Mouse (Mus musculus) mouse embryonic stem cell (cell line): ENCODE measurements around the gene Ezr.
"Not testable (repeated sequence)": the region's sequence is repeated elsewhere in the genome, so short reads cannot be mapped to it uniquely, and the experiment has no call there.

Experiments
- in situ Hi-C, 2 experiments: fragments of 300-500 bp; cut with MboI; formaldehyde crosslinking; loops; 1 replicate in 1 of 2; 3 replicates in 1 of 2; pipeline ENCODE4 v1.14.3; 2019 to 2020; ENCODE audit warnings: low sequenced_read_pairs in 2 of 2, low pct_unique_long_range_greater_than_20kb in 1 of 2, mixed read lengths in 1 of 2; ENCODE audit not compliant: unreplicated experiment in 1 of 2

Gene Ezr

GRCm38 (mm10) chr17:6736306-6737272, 46.0 kb downstream of the Ezr start:
- in situ Hi-C loops: no loop called here

GRCm38 (mm10) chr17:6734746-6735441, 47.7 kb downstream of the Ezr start:
- in situ Hi-C loops: no loop called here

DNA sequence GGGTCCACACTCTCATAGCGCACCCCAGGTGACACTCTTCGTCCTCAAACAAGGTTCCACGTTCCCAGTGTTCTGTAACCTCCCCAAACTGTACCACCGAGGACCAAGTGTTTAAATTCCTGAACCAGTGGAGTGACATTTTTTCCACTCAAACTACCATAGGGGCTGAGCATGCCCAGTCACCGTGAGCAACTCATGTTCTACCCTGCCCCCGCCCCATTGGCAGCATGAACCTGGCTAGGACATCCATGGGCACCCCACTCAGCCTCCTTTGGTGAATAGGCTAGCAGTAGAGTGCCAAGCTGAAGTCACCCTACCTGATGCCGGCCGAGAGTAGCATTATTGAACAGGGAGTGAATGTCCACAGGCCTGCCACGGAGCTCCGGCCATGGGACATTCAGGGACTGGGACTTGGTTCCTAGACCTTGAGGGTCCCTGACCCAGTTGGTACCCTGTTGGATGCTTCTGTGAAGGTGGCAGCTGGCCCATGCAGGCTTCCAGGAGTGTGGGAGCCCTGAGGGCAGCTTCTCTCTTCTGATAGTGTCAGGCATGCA, 49.2 kb downstream of the Ezr start:
- in situ Hi-C loops: no loop called here

DNA sequence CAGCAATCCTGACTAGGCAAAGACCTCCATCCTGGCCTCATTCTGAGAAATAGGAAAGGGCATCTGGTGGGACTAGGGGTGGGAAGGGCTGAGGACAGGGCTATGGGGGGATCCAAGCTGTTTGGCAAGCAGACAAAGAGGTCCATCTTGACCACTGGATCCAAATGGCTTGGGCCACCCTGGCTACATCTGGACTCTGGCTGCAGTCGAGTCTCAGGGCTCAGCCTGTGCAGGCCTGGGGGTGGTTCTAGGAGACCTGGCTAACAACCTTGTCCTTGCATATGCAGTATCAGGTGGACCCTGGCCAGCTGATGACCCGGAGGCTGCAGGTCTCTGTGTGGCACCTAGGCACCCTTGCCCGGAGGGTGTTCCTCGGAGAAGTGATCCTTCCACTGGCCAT, 49.9 kb downstream of the Ezr start:
- in situ Hi-C loops: no loop called here

- in situ Hi-C loops: no loop called here
These were observed 51.0 kb downstream of the Ezr start for GRCm38 (mm10) chr17:6731634-6732033.

DNA sequence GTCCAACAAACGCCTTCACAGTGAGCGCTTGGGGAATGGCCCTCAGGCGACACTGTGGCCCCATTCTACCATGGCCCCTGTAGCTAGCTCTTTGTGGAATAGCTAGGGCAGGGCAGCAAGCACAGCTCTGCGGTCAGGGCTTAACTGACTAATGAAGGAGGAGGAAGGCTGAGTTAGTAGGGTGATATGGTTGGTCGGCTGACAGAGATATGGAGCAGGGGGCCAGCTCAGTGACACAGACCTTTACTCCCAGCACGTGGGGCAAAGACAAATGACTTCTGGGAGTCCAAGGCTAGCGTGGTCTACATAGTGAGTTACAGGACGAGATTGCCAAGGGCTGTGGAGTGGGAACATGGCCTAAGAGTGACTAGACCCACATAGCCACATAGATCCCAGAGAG, 51.5 kb downstream of the Ezr start:
- in situ Hi-C loops: no loop called here

DNA sequence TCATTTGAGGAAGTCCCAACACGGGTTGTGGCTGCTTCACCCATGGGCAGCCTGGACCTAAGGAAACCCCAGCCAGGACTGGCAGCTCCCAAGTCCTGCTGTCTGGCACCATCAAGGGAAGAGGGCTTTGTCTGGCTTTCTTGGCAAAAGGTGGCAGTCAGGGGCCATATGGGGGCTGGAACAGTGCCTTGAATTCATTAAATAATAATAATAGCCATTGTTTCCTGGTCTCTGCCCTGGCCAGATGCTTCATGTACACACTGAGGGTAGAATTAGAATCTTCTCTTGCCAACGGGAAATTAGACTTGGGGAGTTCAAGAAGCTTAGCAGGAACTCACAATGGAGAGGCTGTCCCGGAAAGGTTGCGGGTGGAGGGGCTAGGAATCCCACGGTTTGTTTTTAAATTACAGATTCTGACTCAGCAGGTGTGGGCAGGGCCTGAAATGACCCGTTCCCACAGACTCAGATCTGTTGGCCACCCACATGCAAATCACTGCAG, 53.3 kb downstream of the Ezr start:
- in situ Hi-C loops: no loop called here

GRCm38 (mm10) chr17:6727996-6728610, 54.5 kb downstream of the Ezr start:
- in situ Hi-C loops: no loop called here

DNA sequence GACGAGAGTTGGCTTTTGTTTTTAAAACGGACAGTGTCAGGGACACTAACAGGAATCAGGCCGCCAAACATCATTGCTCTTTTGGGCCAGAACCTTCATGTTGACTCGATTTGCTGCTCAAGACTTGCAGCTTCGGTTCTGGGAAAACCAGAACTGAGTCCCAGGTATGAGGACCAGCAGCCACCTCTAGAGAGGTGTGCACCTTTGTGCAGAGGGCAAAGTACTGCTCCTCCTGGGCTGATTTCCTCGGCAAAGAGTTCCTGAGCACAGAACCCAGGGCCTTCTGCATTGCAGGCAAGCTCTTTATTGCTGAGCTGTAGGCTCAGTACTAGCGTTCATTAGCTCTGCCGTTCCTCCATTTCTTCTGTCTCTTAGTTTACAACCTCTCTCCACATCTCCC, 68.6 kb downstream of the Ezr start:
- in situ Hi-C loops: not testable (repeated sequence)

- in situ Hi-C loops: not testable (repeated sequence)
These were observed 69.1 kb downstream of the Ezr start for GRCm38 (mm10) chr17:6713483-6713882.

DNA sequence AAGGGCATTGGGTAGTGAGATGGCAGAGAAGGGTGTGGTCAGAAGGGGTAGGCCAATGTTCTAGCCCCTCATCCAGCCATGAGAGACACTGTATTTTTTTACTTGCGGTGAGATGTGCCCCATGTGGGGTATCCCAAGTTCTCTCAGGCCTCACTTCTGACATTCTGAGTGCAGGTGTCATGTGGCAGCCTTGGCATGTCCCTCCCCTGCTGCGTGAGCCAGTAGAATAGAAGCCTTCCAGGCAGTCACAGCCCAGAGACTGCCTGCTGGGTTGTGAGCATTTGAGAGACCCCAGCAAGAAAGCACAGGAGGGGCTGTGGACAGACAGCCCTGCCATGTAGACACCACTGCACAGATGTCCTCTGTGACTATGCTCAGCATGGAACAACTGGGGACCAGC, 74.4 kb downstream of the Ezr start:
- in situ Hi-C loops: not testable (repeated sequence)

- in situ Hi-C loops: not testable (repeated sequence)
These were observed 75.2 kb downstream of the Ezr start for GRCm38 (mm10) chr17:6707422-6707821.

GRCm38 (mm10) chr17:6706448-6706847, 76.1 kb downstream of the Ezr start:
- in situ Hi-C loops: not testable (repeated sequence)

DNA sequence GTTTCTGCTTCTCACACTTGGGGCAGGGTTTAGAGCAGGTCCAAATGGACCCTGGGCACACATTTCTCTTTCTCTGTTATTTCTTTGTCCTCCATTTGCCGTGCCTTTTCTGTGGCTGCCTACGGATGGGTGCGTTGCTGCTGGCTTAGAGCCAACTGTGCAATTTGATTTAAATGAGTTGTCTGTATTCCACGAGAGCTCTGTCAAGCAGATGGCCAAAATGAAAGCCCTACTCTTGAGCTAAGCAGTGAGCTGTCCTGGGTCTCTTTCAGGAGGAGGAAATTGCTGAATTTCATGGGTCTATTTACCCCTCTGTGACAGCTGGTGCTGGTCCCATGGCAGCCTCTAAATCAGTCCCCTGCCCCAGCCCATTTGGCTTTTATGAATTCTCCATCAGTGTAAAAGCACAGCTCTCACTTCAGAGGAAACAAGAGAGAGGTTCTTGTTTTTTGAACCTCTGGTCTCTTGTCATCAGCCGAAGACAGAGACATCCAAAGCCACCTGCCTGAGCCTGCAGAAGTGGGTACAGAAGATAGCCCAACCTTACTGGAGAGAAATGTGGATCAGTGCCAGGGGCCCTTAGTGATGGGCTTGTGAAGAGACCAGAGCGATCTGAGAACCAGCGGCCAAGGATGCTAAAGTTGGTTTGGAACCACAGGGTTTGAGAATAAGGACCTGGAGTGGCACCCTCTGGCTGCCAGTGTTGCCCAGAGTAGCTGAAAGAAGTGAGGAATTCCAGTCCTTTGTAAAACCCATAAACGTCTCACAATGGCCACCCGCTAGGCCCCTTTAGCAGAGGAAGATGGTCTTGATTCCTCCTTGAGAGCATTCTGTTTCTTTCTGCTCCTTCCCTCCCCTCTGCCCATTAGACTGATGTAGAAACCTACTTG, 79.0 kb downstream of the Ezr start:
- in situ Hi-C loops: not testable (repeated sequence)

DNA sequence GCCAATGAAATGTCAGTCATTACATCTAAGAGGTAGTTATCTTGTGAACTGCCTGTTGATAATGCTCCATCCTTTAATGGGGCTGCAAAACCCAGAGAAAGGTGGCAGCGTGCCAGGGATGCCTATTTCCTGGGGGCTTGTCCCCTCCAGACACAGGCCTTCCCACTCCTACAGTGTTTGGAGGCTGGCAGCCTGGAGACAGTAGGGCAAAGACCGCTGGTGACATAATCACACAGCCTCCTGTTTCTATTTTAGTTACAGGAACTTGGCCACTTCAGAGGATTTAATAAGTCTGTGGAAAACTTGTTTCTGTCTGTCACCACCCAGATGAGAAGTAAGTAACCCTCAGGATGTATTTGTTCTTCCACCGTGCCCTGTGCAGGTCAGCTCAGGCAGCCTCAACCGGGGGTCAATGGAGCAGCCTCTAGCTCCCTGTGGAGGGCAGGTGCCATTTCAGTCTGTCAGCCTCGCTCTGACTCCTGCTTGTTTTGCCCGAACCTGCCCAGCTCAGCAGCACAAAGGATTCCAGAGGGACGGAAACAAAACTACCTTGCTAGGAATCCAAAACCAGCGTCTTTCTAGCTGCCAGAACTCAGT, 79.9 kb downstream of the Ezr start:
- in situ Hi-C loops: not testable (repeated sequence)

GRCm38 (mm10) chr17:6700077-6700476, 82.5 kb downstream of the Ezr start:
- in situ Hi-C loops: not testable (repeated sequence)

DNA sequence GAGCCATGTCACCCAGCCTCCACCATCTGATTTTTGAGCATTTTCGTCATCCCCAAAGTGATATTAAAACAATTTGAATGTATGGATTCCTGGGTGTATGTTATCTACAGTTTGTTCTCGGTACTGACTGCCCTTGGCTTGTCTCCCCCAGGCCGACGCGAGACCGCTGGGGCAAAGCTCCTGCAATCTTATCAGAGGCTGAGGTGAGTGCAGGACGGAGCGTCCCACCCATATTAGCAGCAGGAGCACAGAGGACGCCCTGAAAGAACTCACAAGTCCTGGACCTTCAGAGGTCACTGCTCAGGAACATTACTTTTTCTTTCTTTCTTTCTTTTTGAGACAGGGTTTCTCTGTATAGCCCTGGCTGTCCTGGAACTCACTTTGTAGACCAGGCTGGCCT, 83.1 kb downstream of the Ezr start:
- in situ Hi-C loops: not testable (repeated sequence)
